Mouse (Mus musculus) megakaryocyte, adult 5-6 weeks (primary cell): ENCODE results near the gene Gm3336. TPM values are rescaled to one million over a fixed set of nuclear protein-coding genes. Genes with fewer than 3 reads are reported as not detected.

Source experiments
- ATAC-seq: 2 replicates; pipeline ENCODE4 v1.8.0; 2016; ENCODE audit warnings: mild to moderate bottlenecking, inconsistent platforms; ENCODE audit not compliant: poor library complexity, severe bottlenecking
- total RNA-seq, 2 experiments: library from RNA; stranded (forward) in 1 of 2; stranded (reverse) in 1 of 2; fragments of 153-499, 151-499 nt in 1 of 2; fragments of 221-1000, 200-1000 nt in 1 of 2; gene quantifications; 2 replicates each; pipeline versions ENCODE4 v1.2.3 to v1.2.4; 2015 to 2017

Gene Gm3336
- total RNA-seq, 2 experiments from 2014 or later = not detected

DNA sequence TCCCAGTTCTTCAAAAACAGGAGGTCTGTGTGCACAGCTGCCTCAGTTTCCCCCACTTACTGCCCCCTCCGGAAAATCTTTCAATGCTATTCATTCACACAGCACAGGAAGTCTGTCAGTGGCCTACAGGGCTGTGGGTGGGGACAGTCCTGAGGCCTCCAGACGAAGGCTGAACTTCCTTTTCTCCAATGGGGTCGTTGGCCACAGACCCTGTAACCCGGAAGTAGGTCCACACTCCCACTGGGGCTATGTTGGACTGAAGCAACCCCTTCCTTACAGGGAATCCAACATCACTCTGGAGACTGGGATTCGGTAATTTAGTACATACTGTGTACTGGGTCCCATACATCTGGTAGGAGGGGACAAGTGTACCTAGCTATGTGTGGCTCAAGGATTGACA is 24.7 kb upstream of the Gm3336 start:
- no peak for ATAC-seq

DNA sequence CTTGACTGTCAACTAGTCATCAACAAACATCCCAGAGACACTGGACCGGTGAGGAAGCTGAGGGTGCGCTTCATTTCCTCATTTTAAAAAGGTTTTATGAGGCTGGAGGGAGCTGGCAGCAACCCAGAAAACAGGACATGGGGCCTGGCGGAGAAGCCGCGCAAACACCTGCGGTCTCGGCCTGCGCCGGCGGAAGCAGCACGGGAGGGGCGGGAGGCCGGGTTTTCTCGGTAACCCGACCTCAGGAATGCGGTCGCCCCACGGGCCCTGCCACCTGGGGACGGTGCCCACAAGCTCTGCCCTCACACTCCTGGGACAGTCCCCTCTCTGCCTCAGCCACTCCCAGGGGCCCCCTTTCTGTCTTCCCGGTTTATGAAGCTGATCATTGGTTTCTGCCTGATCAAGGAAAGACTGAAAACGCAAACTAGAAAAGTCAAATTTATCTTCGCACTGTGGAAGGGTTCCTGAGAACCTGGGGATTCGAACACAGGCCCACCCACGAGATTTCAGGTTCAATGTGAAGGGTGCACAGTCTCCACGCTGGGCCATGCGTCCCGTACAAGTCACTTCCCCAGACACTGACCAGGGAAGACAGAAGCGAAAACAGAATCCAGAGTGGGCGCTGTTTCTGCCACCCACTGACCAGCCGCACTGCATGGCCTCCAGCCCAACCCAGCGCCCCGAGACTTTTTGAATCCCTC is 22.9 kb upstream of the Gm3336 start:
- peak; percentile 19 for ATAC-seq

DNA sequence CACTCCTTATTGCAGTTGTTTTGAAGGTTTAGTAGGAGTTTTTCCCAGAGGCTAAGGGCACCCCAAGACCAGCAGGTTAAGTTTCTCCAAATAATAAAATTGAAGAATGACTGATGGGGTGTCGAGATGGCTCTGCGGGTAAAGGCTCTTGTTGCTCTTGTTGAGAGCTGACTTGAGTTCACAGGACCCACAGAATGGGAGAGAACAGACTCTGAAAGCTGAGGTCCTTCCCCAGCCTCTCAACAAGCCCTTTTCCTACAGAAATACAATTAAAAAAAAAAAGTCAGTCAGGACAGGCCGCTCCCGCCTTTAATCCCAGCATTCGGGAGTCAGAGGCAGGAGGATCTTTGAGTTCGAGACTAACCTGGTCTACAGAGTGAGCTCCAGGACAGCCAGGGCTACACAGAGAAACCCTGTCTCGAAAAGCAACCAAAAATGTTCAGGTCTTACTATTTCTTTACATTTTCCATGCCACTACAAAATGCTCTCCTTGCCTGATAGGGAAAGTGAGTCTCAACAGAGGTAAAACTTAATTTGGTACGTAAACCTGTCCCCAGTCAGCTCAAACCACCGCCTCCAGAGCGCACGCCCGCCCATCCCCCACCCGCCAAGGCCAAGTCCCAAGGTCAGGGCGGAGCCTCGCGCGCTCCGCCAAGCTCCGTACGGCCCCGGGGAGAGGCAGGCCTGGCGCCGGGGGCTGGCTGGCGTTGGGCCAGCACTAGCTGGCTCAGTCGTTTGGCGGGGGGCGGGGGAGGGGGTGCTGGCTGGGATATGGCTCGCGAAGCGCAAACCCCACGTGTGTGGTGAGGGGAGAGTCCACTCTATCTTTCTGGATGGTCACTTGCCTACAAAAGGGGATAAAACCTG is 22.1 kb upstream of the Gm3336 start:
- ATAC-seq = no peak

DNA sequence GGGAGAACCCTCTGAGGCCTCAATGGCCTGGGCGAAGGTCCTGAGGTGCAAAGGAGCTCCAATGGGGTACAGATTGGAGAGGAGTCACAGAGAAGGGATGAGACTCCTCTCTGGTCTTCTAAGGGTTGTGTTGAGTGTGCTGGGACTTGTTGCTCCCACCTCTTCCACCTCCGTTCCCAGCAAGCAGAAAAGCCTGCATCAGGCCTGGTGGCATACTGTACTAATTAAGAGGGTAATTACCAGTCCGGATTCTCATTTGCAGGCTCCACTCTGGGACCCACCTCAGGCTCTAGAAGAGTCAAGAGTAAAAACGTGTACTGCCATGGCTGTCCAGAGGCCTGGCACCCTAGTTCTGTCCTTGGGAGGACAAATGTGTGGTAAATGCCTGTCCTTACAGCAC is 21.4 kb upstream of the Gm3336 start:
- ATAC-seq = no peak

DNA sequence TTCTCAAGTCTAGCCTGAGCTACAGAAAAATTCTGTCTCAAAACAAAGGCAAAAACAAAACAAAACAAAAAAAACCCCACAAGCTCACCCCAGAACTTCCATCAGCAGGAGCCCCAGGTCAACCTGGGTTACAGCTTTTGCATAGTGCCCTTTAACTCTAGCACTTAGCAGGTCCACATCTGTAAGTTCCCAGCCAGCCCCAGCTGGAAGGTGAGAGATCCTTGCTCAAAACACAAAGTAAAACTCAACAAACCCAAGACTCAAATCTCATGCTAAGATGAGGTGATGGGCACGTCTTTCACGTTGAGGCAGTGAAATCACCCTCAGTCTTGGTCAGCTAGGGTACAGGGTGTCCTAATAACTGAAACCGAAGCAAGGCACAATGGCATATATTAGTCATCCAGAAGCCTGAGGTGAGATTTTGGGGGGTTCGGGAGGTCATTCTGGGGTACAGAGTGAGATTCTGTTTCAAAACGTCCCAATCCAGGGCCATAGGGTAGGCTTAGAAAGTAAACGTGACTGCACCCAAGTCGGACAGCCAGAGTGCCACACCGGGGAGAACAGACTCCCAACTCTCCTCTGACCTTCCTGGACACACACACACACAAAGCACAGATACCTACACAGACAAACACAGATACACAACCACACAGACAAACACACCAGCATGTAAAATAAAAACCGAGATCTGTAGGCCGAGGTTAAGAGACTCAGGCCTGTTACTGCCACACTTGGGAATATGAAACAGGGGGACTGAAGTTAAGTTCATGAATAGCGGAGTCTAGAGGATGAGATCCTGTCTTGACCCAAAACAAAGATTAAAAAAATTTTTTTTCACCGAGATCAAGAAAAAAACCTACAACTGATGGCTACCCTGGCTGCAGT is 20.7 kb upstream of the Gm3336 start:
- no peak for ATAC-seq

DNA sequence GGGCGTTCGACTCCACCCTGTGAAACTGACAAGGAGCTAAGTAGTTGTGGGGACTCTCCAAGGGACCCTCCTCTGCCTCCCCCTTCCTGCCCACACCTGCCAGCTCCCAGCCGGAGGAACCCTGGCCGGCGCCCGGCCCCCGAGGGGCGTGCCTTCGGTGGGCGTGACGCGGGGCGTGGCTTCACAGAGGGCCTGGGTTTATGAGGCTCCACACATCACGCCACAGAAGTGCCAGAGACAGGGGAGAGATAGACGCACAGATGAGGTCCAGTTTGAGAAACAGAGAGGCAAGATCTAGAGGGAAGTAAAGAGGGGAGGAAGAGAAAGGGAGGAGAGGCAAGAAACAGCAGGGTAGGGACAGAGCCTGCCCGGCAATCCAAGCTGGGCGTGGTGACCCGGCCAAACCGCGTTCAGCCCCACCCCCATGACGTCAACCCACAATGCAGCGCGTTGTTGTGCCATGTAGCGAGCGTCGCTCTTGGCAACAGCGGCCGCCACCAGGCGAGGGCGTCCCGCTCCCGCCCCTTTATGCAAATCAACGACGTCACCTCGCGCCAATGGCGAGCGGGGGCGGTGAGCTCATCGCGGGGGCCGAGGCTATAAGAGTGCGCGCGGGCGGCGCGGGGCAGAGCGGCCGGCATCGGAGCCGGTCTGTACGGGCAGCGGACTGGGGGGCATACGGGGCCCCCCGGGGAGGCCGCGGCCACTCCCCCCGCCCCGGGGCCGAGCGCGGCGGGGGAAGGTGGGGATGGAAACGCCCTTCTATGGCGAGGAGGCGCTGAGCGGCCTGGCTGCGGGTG is 19.8 kb upstream of the Gm3336 start, which contains the start of gene Jund:
Gene Jund (plus strand): TSS at position 640 of the 800 bp plus-strand sequence.
- peak; percentile 59 for ATAC-seq

DNA sequence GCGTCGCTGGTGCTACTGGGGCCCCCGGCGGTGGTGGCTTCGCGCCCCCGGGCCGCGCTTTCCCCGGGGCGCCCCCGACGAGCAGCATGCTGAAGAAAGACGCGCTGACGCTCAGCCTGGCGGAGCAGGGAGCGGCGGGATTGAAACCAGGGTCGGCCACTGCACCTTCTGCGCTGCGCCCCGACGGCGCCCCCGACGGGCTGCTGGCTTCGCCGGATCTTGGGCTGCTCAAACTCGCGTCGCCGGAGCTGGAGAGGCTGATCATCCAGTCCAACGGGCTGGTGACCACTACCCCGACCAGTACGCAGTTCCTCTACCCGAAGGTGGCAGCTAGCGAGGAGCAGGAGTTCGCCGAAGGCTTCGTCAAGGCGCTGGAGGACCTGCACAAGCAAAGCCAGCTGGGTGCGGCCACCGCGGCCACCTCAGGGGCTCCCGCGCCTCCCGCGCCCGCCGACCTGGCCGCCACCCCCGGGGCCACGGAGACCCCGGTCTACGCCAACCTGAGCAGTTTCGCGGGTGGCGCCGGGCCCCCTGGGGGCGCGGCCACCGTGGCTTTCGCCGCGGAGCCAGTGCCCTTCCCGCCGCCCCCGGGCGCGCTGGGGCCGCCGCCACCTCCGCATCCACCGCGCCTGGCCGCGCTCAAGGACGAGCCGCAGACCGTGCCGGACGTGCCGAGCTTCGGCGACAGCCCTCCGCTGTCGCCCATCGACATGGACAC is 19.1 kb upstream of the Gm3336 start:
- ATAC-seq = no peak

DNA sequence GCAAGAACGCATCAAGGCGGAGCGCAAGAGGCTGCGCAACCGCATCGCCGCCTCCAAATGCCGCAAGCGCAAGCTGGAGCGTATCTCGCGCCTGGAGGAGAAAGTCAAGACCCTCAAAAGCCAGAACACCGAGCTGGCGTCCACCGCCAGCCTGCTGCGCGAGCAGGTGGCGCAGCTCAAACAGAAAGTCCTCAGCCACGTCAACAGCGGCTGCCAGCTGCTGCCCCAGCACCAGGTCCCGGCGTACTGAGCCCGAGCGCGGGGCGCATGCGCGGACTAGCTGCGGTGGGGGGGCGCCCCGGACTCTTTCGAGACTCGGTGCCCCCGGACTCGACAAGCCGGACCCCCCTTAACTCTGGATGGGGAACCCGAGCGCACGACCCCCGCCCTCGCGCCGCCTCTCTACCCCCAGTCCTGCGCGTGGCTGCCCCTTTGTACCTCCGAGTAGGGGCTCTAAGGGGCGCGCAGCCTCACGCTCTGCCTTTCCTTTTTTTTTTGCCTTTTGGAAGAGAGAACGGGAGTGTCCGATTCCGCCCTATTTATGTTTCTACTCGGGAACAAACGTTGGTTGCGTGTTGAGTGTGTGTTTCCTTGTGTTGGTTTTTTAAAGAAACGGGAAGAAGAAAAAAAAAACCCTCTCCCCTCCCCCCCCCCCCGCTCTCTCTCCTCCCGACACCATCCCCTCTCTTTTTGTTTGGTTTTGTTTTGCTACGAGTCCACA is 18.3 kb upstream of the Gm3336 start:
- no peak for ATAC-seq

DNA sequence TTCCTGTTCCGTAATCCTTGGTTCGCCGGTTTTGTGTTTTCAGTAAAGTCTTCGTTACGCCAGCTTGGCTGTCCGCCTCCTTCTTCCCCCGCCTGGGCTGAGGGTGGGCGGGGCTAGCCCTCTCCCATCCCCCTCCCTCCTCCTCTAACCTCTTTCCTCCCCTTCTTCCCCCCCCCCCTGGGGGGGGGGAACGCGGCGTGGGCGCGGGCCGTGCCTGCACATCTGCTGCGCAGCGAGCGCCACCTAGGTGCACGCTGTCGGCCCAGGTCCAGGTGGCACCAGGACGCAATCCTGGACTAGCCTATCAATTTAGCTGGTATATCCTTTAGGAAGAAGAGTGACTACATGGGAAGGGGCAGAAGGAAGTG is 17.8 kb upstream of the Gm3336 start:
- ATAC-seq = peak; percentile 41

DNA sequence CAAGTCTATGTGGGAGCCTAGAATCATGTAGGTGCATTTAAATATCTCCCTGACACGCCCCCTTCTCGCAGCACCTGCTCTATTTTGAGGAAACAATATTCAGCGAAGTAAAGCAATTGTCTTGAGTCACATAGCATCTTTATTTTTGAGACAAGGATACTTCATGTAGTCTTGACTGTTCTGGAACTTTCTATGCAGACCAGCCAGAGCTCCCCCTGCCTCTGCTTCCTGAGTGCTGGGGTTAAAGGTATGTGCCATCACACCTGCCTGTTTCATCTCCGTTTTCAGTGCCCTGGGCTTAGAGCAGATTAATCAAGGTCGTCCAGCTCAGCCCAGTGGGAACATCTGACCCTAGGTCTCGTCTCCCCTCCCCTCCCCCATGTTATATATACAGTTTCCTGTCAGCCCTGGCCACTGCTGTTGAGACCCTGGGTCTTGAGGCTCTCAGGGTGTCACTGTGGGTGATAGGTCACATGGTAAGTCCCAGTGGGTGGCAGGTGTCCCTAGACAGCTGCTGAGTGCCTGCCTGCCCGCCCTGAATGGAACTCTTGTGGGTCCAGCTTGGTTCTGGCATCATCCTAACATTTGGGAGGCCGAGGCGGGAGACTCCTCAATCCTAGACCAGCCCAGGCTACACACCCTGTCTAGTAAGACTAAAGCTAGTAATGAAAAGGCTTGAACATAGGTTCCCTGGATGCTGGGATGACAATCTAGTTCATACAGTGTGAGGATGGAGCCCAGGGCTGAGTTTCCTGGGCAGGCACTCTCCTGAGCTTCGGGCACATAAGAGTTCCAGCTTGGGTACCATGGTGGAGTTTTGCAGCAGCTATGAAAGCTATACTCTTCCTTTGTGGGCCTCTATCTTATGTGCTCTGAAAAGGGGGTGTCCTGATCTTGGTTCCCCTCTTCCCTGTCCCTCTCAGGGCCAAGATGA is 17.0 kb upstream of the Gm3336 start:
- no peak for ATAC-seq

DNA sequence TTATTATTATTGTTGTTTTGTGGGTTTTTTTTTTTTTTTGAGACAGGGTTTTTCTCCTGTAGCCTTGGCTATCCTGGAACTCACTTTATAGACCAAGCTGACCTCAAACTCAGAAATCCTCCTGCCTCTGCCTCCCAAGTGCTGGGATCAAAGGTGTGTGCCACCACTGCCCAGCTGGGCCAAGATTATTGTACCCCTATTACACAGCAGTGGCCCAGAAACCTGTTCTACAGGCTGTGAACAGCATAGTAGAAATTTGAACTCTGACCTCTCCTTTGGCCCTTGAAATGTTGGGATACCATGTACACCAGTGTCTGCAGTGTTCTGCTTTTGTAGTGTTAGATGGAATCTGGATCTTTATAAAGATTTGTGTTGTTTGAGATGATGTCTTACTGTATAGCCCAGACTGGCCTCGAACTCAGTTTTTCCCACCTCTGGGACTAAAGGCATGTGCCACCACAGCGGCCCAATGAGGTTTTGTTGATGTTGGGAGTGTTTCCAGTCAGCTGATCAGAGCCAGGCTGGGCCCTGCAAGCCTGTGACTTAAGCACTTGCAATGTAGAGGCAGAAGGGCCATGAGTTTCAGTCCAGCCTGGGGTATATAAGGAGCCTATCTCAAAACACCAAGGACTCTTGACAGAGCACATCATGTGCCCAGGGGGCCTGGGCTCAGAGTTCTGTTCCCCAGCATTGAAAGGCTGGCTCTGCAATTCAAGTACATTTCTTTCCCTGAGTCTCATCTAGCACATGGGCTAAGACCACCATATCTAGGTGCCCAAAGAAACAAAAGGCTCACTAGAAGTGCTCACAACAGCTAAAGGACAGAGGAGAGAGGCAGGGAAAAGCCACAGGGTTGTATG is 16.1 kb upstream of the Gm3336 start:
- ATAC-seq = no peak

DNA sequence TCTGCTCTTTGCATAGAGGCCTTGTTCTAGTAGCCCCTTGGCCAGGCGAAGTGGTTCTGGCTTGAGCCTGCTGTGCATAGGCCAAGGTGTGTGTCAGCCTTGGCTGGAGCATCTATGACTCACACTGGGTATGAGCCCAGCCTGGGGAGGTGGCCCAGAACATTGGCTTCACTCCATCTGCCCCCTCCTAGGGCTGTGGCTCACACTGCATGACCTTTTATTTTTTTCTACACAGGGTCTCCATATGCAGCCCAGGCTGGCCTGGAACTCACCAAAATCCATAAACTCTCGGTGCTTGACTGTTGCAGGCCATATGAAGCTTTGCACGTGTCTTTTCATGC is 15.5 kb upstream of the Gm3336 start:
- no peak for ATAC-seq

DNA sequence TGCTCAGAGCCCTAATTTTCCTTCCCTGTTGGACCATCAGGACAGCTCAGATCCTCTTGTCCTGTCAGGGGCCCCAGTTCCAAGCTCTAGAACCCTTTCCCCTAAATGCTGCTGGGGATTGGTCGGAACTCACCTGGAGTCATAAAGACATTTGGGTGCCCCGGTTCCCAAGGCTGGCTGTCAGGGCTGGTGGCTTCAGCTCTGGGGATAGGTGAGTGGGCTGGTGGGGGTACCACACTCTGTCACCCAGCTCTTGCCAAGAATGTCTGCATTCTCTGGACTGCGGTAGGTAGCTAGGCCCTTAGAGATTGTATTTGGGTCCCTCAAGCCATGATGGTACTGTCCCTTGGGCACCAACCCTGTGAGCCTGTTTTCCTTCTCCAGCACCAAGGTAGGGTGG is 15.1 kb upstream of the Gm3336 start, which contains the start of gene Iqcn:
Gene Iqcn (plus strand): TSS at position 171 of the 400 bp plus-strand sequence.
- ATAC-seq = no peak

DNA sequence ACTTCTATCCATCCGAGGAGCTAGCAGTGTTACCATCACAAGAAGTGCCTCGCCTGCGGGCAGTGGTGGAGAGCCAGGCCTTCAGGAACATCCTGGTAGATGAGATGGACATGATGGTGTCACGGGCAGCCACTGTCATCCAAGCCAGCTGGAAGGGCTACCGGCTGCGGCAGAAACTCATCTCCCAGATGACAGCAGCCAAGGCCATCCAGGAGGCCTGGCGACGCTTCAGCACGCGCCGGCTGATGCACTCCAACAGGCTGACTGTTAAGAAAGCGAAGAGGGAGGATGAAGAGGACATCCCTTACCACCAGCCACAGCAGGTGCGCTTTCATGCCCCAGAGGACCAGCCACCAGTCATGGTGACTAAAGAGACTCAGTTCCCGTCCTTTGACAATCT is 10.1 kb upstream of the Gm3336 start:
- ATAC-seq = no peak

DNA sequence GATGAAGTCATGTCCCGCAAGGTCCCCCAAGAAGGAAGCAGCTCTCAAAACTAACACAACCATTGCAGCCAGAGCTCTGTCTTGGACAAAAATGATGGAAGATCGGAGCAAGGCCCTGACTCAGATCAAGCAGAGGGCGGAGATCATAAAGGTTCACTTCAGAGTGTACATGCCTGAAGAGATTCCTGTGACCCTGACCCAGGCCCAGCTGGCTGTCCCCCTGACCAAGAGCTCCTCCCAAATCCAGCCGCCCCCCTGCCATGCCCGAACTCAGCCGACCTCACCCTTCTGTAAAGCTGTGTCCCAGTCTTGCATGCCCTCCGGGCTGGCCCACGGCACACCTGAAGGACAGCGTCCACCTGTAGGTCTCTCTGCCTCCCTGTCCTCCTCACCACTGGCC is 8.5 kb upstream of the Gm3336 start:
- ATAC-seq = no peak

DNA sequence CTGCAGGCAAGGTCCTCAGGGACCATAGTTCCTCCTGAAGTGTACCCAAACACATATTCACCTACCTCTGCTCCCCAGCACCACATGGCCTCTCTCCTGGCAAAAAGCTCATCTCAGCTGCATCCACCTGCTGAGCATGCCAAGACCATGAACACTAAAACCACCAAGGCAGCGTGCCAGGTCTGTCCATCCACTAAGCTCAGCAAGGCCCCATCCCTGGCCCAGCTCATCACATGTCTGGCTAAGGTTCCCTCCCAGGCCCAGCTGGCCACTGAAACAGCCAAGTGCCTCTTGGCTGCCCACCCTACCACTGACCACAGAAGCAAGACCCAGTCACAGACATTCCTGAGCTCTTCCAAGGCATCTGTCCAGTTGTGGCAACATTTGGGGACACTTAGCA is 8.0 kb upstream of the Gm3336 start:
- no peak for ATAC-seq

DNA sequence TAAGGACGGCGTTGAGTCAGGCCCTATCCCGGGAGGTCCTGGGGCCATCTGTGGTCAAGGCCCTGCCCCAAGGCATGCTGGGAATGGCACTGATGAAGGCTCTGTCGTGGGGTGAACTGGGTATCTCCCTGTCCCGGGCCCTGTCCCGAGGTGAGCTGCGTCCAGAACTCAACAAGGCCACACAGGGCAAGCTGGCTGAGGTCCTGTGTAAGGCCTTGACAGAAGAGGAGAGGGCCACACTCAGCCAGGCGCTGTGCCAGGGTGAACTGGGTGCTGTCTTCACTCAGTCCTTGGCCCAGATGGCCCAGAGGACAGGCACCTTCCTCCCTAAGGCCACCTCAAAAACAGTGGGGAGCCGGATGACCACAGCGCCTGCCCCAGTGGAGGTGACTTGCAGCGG is 7.3 kb upstream of the Gm3336 start:
- no peak for ATAC-seq
